Mouse (Mus musculus): ENCODE measurements around the gene Slc38a2.

DNA sequence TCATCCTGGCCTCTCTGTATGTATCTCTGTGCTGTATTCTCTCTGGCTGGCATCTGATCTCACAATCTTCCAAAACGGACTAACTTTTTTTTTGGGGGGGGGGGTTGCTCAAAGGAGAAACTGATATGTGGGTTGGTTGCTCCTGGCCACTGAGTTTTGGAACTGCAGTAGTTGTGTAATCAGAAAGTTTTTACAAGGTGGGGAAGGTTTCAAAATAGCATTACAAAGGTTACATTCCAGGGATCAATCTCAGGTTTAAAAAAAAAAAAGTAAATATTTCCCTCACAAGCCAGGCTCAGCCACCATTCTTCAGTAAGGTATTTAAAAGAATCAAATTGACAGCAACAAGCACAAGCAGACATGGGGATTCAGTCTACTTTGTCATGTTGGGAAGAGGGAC lies 25.4 kb downstream of the Slc38a2 start:
- TF ChIP-seq GATA1 (IDR thresholded peaks at IDR 0.05; ENCODE audit: borderline replicate concordance, low read length): no peak
- no peak for TF ChIP-seq FLI1 (IDR thresholded peaks at IDR 0.05; ENCODE audit: low read length)
